Mouse (Mus musculus) cerebellum, adult 11-12 months (tissue): Measurements from ENCODE around the gene Scgb2b3.

Experiments
- DNase-seq: peaks from one replicate; pipeline ENCODE4 v3.0.0; 2022

Scgb2b3 gene

GRCm38 (mm10) chr7:31362022-31362560 lies at the start of gene Scgb2b3:
Gene Scgb2b3 (minus strand): TSS chr7:31362072.
- DNase-seq = no peak

GRCm38 (mm10) chr7:31375292-31375691 lies 13.4 kb upstream of the Scgb2b3 start, which contains the start of gene Scgb1b3:
Gene Scgb1b3 (plus strand): TSS chr7:31375592.
- no peak for DNase-seq
